Mouse (Mus musculus): ENCODE results near the gene 1700023F06Rik. TPM values are rescaled to one million over a fixed set of nuclear protein-coding genes. Genes with fewer than 3 reads are reported as not detected.

Gene 1700023F06Rik
- polyA plus RNA-seq, 1 experiment from 2014 or later: 0.15 TPM

DNA sequence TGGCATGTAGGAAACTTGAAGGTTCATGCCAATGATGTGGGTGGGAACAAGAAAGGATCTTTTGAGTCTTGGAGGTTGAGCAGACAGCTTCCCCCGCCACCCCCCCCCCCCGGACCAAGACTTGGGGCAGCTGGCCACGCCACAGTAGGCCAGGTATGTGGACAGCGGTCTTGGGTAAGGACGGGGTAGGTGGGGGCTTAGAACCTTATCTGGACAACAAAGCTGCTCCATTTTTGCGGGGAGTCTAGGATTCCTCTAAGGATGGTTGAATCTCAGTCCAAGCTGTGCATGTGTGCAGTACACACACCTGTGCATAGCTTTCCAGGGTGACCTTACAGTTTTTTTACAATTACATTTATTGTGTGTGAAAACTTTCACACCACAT lies 10.2 kb upstream of the 1700023F06Rik start:
- H3K9me3 ChIP-seq (ENCODE audit: control insufficient read depth, low read length): no peaks in the 10 kb centered on the region
- DNase-seq (ENCODE audit: low spot score) (no peak), ATAC-seq (replicated peaks; ENCODE audit: low FRiP score) (no peak; the same call in 1 of the 2 replicates)
- 28% methylated on average over 6 of the region's 6 CpGs for WGBS
- no peaks in the 10 kb centered on the region for H3K36me3 ChIP-seq (ENCODE audit: control insufficient read depth, insufficient read depth, low read length)
- H3K4me2 ChIP-seq: peak overlapping the region; percentile 94
- no peak overlapping the region for H3K27ac ChIP-seq (ENCODE audit: low read depth, low read length)
- no peaks in the 10 kb centered on the region; the same call in 1 of the 2 replicates for H3K4me1 ChIP-seq (replicated peaks; ENCODE audit: control insufficient read depth, insufficient read depth, low read length)
- peaks cover 2% of the 10 kb centered on the region; the same call in 1 of the 2 replicates for H3K27me3 ChIP-seq (replicated peaks; ENCODE audit: control insufficient read depth, insufficient read depth, low read length)
- peak overlapping the region; percentile 55 for H3K4me3 ChIP-seq (ENCODE audit: low read depth, low read length)
- peak overlapping the region; percentile 62 for H3K9ac ChIP-seq (ENCODE audit: low read depth, low read length)

DNA sequence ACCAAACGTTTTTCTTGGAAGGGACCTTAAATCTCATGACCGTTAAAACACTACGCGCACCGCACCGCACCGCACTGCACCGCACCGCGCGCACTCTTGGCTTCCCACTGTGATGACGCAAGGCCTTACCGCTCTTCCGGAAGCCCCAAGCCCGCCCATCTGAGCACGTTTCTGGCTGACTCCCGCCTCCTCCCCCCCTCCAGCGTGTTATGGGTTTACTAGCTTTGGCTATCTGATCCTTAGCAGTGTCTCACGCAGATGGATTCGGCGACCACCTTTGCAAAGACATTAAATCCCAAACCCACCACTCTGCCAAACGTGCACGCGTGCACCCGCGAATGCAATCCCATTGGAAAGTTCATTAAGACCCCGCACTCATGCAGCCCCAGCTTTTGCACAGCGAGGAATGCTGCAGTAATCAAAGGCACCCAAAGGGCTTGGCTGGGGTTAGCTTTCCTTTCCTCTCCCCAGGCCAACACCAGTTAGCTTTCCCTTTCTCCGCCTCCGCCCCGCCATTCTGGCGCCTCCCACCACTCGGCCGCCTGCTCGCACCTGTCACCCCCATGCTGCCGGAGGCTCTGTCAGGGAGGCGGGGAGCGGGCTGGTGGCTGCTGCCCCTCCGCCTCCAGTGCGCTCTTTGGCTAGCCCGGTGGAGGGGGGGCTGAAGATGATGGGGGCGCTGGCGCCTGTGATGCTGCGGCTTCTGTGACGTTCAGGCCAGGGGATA lies 9.6 kb upstream of the 1700023F06Rik start, which contains the start of gene Spata32:
TSS of gene Spata32 (minus strand) at position 643 of the 727 bp plus-strand sequence.
- DNase-seq (ENCODE audit: low spot score) (peak; percentile 67), ATAC-seq (replicated peaks; ENCODE audit: low FRiP score) (peak; percentile 76)
- Histone ChIP-seq H3K4me2 (peak within 1 kb of the TSS; percentile 94), H3K27ac (ENCODE audit: low read depth, low read length) (no peak within 1 kb of the TSS), H3K27me3 (replicated peaks; ENCODE audit: control insufficient read depth, insufficient read depth, low read length) (peaks cover 2% of the 10 kb centered on the region; the same call in 1 of the 2 replicates), H3K9ac (ENCODE audit: low read depth, low read length) (peak within 1 kb of the TSS; percentile 62), H3K9me3 (ENCODE audit: control insufficient read depth, low read length) (no peaks in the 10 kb centered on the region), H3K36me3 (ENCODE audit: control insufficient read depth, insufficient read depth, low read length) (no peaks in the 10 kb centered on the region), H3K4me3 (ENCODE audit: low read depth, low read length) (peak within 1 kb of the TSS; percentile 55), H3K4me1 (replicated peaks; ENCODE audit: control insufficient read depth, insufficient read depth, low read length) (no peaks in the 10 kb centered on the region; the same call in 1 of the 2 replicates)
- WGBS: under 1% methylated on average over 44 of the region's 45 CpGs

DNA sequence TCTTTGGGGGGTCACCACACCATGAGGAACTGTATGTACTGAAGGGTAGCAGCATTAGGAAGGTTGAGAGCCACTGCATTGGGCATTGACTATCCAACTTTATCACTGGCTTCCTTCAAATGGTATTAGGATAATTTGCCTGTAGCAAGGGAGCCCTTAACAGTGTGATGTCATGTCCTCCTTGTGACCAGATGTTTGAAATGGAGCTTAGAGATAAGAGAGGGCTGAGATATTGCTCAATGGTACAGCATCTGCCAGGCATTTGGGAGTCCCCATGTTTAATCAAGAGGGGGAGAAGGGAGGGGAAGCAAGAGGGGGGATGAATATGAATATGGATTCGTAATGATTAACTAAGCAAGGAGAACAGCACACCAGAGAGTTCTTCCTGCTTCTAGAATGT lies 7.0 kb upstream of the 1700023F06Rik start:
- 52% methylated on average over 1 of the region's 1 CpGs for WGBS
- Histone ChIP-seq H3K4me2 (no peak overlapping the region), H3K27me3 (replicated peaks; ENCODE audit: control insufficient read depth, insufficient read depth, low read length) (peaks cover 2% of the 10 kb centered on the region; the same call in 1 of the 2 replicates), H3K9me3 (ENCODE audit: control insufficient read depth, low read length) (no peaks in the 10 kb centered on the region), H3K4me1 (replicated peaks; ENCODE audit: control insufficient read depth, insufficient read depth, low read length) (no peaks in the 10 kb centered on the region; the same call in 1 of the 2 replicates), H3K4me3 (ENCODE audit: low read depth, low read length) (no peak overlapping the region), H3K36me3 (ENCODE audit: control insufficient read depth, insufficient read depth, low read length) (no peaks in the 10 kb centered on the region), H3K9ac (ENCODE audit: low read depth, low read length) (no peak overlapping the region), H3K27ac (ENCODE audit: low read depth, low read length) (no peak overlapping the region)
- DNase-seq (ENCODE audit: low spot score): no peak
- peak; percentile 58; the same call in 1 of the 2 replicates for ATAC-seq (replicated peaks; ENCODE audit: low FRiP score)

DNA sequence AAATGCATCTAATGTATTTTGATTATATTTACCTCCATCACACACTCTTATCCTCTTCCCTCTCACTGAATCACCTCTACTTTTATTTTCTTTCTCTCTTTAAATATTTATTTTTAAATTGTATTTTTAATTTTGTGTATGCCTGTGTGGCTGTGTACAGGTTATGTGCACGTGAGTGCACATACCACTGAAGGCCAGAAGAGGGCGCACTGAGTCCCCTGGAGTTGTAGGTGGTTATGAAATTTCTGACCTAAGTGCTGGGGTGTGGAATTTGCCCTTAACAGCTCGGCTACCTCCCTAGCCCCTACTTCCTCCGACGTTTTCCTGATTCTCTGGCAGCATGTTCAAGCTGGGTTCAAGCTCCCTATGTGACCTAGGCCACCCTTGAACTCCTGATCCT lies 5.4 kb upstream of the 1700023F06Rik start:
- no peak overlapping the region for H3K27ac ChIP-seq (ENCODE audit: low read depth, low read length)
- H3K4me1 ChIP-seq (replicated peaks; ENCODE audit: control insufficient read depth, insufficient read depth, low read length): no peaks in the 10 kb centered on the region; the same call in 1 of the 2 replicates
- no peak overlapping the region for H3K4me2 ChIP-seq
- H3K27me3 ChIP-seq (replicated peaks; ENCODE audit: control insufficient read depth, insufficient read depth, low read length): no peaks in the 10 kb centered on the region
- DNase-seq (ENCODE audit: low spot score) (no peak), ATAC-seq (replicated peaks; ENCODE audit: low FRiP score) (no peak)
- H3K9ac ChIP-seq (ENCODE audit: low read depth, low read length): no peak overlapping the region
- no peaks in the 10 kb centered on the region for H3K36me3 ChIP-seq (ENCODE audit: control insufficient read depth, insufficient read depth, low read length)
- 79% methylated on average over 5 of the region's 5 CpGs for WGBS
- H3K4me3 ChIP-seq (ENCODE audit: low read depth, low read length): no peak overlapping the region
- no peaks in the 10 kb centered on the region for H3K9me3 ChIP-seq (ENCODE audit: control insufficient read depth, low read length)

DNA sequence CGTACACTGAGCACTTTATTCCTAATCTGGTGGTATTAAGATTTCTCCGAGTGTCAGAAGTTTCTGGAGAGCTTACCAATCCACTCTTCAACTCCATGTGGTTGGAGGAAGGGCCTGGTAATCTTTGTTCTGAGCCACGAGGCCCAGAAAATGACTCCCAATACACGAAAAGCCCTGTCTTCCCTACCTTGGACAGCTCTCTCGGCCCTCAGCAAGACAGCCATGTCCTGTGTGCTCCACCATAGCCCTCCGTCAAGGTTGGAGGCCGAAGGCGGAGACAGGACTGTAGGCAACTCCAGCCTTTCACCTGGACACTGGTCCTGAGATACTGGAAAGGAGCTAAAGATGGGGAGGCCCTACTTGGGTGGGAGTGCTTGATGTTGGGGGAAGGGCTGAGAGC lies 1.9 kb upstream of the 1700023F06Rik start:
- Histone ChIP-seq H3K36me3 (ENCODE audit: control insufficient read depth, insufficient read depth, low read length) (no peaks in the 10 kb centered on the region), H3K4me3 (ENCODE audit: low read depth, low read length) (no peak overlapping the region), H3K9ac (ENCODE audit: low read depth, low read length) (no peak overlapping the region), H3K9me3 (ENCODE audit: control insufficient read depth, low read length) (no peaks in the 10 kb centered on the region), H3K27ac (ENCODE audit: low read depth, low read length) (no peak overlapping the region), H3K4me1 (replicated peaks; ENCODE audit: control insufficient read depth, insufficient read depth, low read length) (no peaks in the 10 kb centered on the region; the same call in 1 of the 2 replicates), H3K4me2 (no peak overlapping the region), H3K27me3 (replicated peaks; ENCODE audit: control insufficient read depth, insufficient read depth, low read length) (no peaks in the 10 kb centered on the region)
- DNase-seq (ENCODE audit: low spot score): no peak
- 61% methylated on average over 8 of the region's 8 CpGs for WGBS
- ATAC-seq (replicated peaks; ENCODE audit: low FRiP score): no peak

DNA sequence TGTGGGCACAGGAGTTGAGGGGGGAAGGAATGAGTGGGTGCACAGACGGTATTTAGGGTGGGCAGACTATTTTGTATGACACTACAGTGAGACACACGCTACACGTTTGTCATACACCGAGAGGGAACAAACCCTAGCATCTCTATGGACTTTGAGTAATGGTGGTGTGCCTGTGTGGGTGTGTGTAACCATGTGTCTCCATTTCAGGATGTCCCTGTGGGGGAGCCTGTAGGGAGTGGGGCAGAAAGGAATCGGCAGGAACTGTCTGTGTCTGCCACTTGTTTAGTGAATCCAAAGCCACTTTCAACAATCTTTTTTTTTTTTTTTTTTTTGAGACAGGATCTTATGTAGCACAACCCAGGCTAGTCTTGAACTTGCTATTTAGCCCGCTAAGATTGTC lies 2.2 kb downstream of the 1700023F06Rik start:
- no peak overlapping the region for H3K9ac ChIP-seq (ENCODE audit: low read depth, low read length)
- H3K4me2 ChIP-seq: no peak overlapping the region
- no peaks in the 10 kb centered on the region for H3K36me3 ChIP-seq (ENCODE audit: control insufficient read depth, insufficient read depth, low read length)
- DNase-seq (ENCODE audit: low spot score) (no peak), ATAC-seq (replicated peaks; ENCODE audit: low FRiP score) (no peak)
- H3K27me3 ChIP-seq (replicated peaks; ENCODE audit: control insufficient read depth, insufficient read depth, low read length): peaks cover 5% of the 10 kb centered on the region
- H3K4me1 ChIP-seq (replicated peaks; ENCODE audit: control insufficient read depth, insufficient read depth, low read length): no peaks in the 10 kb centered on the region
- no peak overlapping the region for H3K4me3 ChIP-seq (ENCODE audit: low read depth, low read length)
- WGBS: 84% methylated on average over 6 of the region's 6 CpGs
- H3K27ac ChIP-seq (ENCODE audit: low read depth, low read length): no peak overlapping the region
- no peaks in the 10 kb centered on the region for H3K9me3 ChIP-seq (ENCODE audit: control insufficient read depth, low read length)

DNA sequence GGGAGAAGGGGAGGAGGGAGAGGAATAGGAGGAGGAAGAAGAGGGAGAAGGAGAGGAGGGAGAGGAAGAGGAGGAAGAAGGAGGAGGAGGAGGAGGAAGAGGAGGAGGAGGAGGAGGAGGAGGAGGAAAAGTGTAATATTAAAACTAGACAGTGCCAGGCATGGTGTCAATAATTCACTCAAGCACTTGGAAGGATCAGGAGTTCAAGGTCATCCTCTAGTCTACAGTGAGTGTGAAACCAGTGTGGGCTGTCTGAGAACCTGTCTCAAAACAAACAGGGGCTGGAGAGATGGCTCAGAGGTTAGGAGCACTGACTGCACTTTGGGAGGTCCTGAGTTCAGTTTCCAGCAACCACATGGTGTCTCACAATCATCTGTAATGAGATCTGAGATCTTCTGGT lies 6.0 kb downstream of the 1700023F06Rik start:
- H3K9ac ChIP-seq (ENCODE audit: low read depth, low read length): no peak overlapping the region
- no peaks in the 10 kb centered on the region for H3K9me3 ChIP-seq (ENCODE audit: control insufficient read depth, low read length)
- no peak overlapping the region for H3K4me2 ChIP-seq
- DNase-seq (ENCODE audit: low spot score) (no peak), ATAC-seq (replicated peaks; ENCODE audit: low FRiP score) (no peak)
- H3K27ac ChIP-seq (ENCODE audit: low read depth, low read length): no peak overlapping the region
- no peak overlapping the region for H3K4me3 ChIP-seq (ENCODE audit: low read depth, low read length)
- no peaks in the 10 kb centered on the region for H3K36me3 ChIP-seq (ENCODE audit: control insufficient read depth, insufficient read depth, low read length)
- H3K4me1 ChIP-seq (replicated peaks; ENCODE audit: control insufficient read depth, insufficient read depth, low read length): peaks cover 5% of the 10 kb centered on the region; the same call in 1 of the 2 replicates
- peaks cover 43% of the 10 kb centered on the region for H3K27me3 ChIP-seq (replicated peaks; ENCODE audit: control insufficient read depth, insufficient read depth, low read length)

DNA sequence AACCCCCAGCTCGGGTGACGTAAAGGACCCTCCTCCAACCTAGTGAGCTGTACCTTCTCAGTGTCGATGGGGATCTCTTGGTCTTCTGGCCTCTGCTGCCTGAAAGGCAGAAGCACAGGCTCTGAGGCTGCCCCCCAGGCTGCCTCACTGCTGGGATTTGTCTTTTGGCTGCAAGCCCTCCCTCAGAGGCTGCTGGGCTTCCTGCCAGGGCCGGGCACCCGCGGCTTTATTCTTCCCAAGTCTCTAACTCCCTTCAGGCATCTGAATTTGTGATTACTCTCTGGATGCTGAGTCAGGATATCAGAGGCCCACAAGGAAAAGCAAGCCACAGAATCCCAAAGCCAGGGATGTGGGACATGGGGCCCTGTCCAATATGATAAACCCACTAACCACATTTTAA lies 6.7 kb downstream of the 1700023F06Rik start:
- Histone ChIP-seq H3K27ac (ENCODE audit: low read depth, low read length) (no peak overlapping the region), H3K27me3 (replicated peaks; ENCODE audit: control insufficient read depth, insufficient read depth, low read length) (peaks cover 48% of the 10 kb centered on the region), H3K36me3 (ENCODE audit: control insufficient read depth, insufficient read depth, low read length) (no peaks in the 10 kb centered on the region), H3K4me2 (no peak overlapping the region), H3K4me3 (ENCODE audit: low read depth, low read length) (no peak overlapping the region), H3K9ac (ENCODE audit: low read depth, low read length) (no peak overlapping the region), H3K9me3 (ENCODE audit: control insufficient read depth, low read length) (no peaks in the 10 kb centered on the region), H3K4me1 (replicated peaks; ENCODE audit: control insufficient read depth, insufficient read depth, low read length) (peaks cover 5% of the 10 kb centered on the region; the same call in 1 of the 2 replicates)
- no peak for ATAC-seq (replicated peaks; ENCODE audit: low FRiP score)
- 39% methylated on average over 6 of the region's 6 CpGs for WGBS
- DNase-seq (ENCODE audit: low spot score): no peak
